Mouse (Mus musculus): ENCODE measurements around the gene F12. TPM values are rescaled to one million over a fixed set of nuclear protein-coding genes. Genes with fewer than 3 reads are reported as not detected.

Gene F12
- polyA plus RNA-seq, 1 experiment: 0.41 TPM

GRCm38 (mm10) chr13:55430566-55430965, 4.0 kb upstream of the F12 start:
- no peak overlapping the region for H3K27ac ChIP-seq (ENCODE audit: insufficient read depth, low read depth, low read length)
- TF ChIP-seq CTCF (IDR thresholded peaks at IDR 0.05; ENCODE audit: extremely low read depth, insufficient read length, insufficient replicate concordance, low read depth, low read length) (no peak), POLR2A (IDR thresholded peaks at IDR 0.05; ENCODE audit: low read depth, low read length) (no peak)
- WGBS: 89% methylated on average over 2 of the region's 2 CpGs
- no peak overlapping the region for H3K4me3 ChIP-seq (ENCODE audit: low read depth, low read length)
- peaks cover 8% of the 10 kb centered on the region; the same call in 1 of the 2 replicates for H3K4me1 ChIP-seq (ENCODE audit: control insufficient read depth, insufficient read depth, insufficient read length, low read length)
- no peaks in the 10 kb centered on the region for H3K36me3 ChIP-seq (ENCODE audit: control insufficient read depth, insufficient read depth, low read length)
- no peaks in the 10 kb centered on the region for H3K27me3 ChIP-seq (ENCODE audit: control insufficient read depth, insufficient read depth, low read length)

- Histone ChIP-seq H3K4me1 (ENCODE audit: control insufficient read depth, insufficient read depth, insufficient read length, low read length) (peaks cover 8% of the 10 kb centered on the region; the same call in 1 of the 2 replicates), H3K4me3 (ENCODE audit: low read depth, low read length) (no peak overlapping the region), H3K27me3 (ENCODE audit: control insufficient read depth, insufficient read depth, low read length) (no peaks in the 10 kb centered on the region), H3K27ac (ENCODE audit: insufficient read depth, low read depth, low read length) (peak overlapping the region; percentile 43), H3K36me3 (ENCODE audit: control insufficient read depth, insufficient read depth, low read length) (no peaks in the 10 kb centered on the region)
- TF ChIP-seq CTCF (IDR thresholded peaks at IDR 0.05; ENCODE audit: extremely low read depth, insufficient read length, insufficient replicate concordance, low read depth, low read length): no peak
- TF ChIP-seq POLR2A (IDR thresholded peaks at IDR 0.05; ENCODE audit: low read depth, low read length): no peak
- 43% methylated on average over 12 of the region's 12 CpGs for WGBS
These were observed 2.8 kb upstream of the F12 start for GRCm38 (mm10) chr13:55429226-55429888.

- TF ChIP-seq POLR2A (IDR thresholded peaks at IDR 0.05; ENCODE audit: low read depth, low read length) (no peak), CTCF (IDR thresholded peaks at IDR 0.05; ENCODE audit: extremely low read depth, insufficient read length, insufficient replicate concordance, low read depth, low read length) (peak; percentile 65)
- Histone ChIP-seq H3K36me3 (ENCODE audit: control insufficient read depth, insufficient read depth, low read length) (no peaks in the 10 kb centered on the region), H3K4me1 (ENCODE audit: control insufficient read depth, insufficient read depth, insufficient read length, low read length) (peaks cover 18% of the 10 kb centered on the region), H3K27ac (ENCODE audit: insufficient read depth, low read depth, low read length) (no peak overlapping the region), H3K4me3 (ENCODE audit: low read depth, low read length) (peak overlapping the region; percentile 26), H3K27me3 (ENCODE audit: control insufficient read depth, insufficient read depth, low read length) (peaks cover 15% of the 10 kb centered on the region)
- WGBS: 8% methylated on average over 35 of the region's 35 CpGs
These were observed 5.4 kb downstream of the F12 start for GRCm38 (mm10) chr13:55420933-55421800.

GRCm38 (mm10) chr13:55420018-55420932, 6.3 kb downstream of the F12 start:
- H3K27ac ChIP-seq (ENCODE audit: insufficient read depth, low read depth, low read length): no peak overlapping the region
- H3K36me3 ChIP-seq (ENCODE audit: control insufficient read depth, insufficient read depth, low read length): no peaks in the 10 kb centered on the region
- H3K4me3 ChIP-seq (ENCODE audit: low read depth, low read length): peak overlapping the region; percentile 26; the same call in 1 of the 2 replicates
- H3K27me3 ChIP-seq (ENCODE audit: control insufficient read depth, insufficient read depth, low read length): peaks cover 17% of the 10 kb centered on the region
- H3K4me1 ChIP-seq (ENCODE audit: control insufficient read depth, insufficient read depth, insufficient read length, low read length): peaks cover 18% of the 10 kb centered on the region
- 22% methylated on average over 51 of the region's 51 CpGs for WGBS
- TF ChIP-seq CTCF (IDR thresholded peaks at IDR 0.05; ENCODE audit: extremely low read depth, insufficient read length, insufficient replicate concordance, low read depth, low read length) (no peak), POLR2A (IDR thresholded peaks at IDR 0.05; ENCODE audit: low read depth, low read length) (no peak)

GRCm38 (mm10) chr13:55419142-55419541, 7.5 kb downstream of the F12 start:
- no peak for TF ChIP-seq CTCF (IDR thresholded peaks at IDR 0.05; ENCODE audit: extremely low read depth, insufficient read length, insufficient replicate concordance, low read depth, low read length)
- TF ChIP-seq POLR2A (IDR thresholded peaks at IDR 0.05; ENCODE audit: low read depth, low read length): no peak
- WGBS: 54% methylated on average over 5 of the region's 5 CpGs
- Histone ChIP-seq H3K27ac (ENCODE audit: insufficient read depth, low read depth, low read length) (no peak overlapping the region), H3K27me3 (ENCODE audit: control insufficient read depth, insufficient read depth, low read length) (peaks cover 19% of the 10 kb centered on the region), H3K4me1 (ENCODE audit: control insufficient read depth, insufficient read depth, insufficient read length, low read length) (peaks cover 22% of the 10 kb centered on the region), H3K4me3 (ENCODE audit: low read depth, low read length) (no peak overlapping the region), H3K36me3 (ENCODE audit: control insufficient read depth, insufficient read depth, low read length) (no peaks in the 10 kb centered on the region)

- Histone ChIP-seq H3K4me3 (ENCODE audit: low read depth, low read length) (no peak overlapping the region), H3K27me3 (ENCODE audit: control insufficient read depth, insufficient read depth, low read length) (peaks cover 19% of the 10 kb centered on the region), H3K27ac (ENCODE audit: insufficient read depth, low read depth, low read length) (no peak overlapping the region), H3K36me3 (ENCODE audit: control insufficient read depth, insufficient read depth, low read length) (no peaks in the 10 kb centered on the region), H3K4me1 (ENCODE audit: control insufficient read depth, insufficient read depth, insufficient read length, low read length) (peaks cover 22% of the 10 kb centered on the region)
- 8% methylated on average over 12 of the region's 12 CpGs for WGBS
- TF ChIP-seq POLR2A (IDR thresholded peaks at IDR 0.05; ENCODE audit: low read depth, low read length): 0 out of 2 replicates have a peak, but pooled peaks have one; percentile 20
- peak; percentile 80 for TF ChIP-seq CTCF (IDR thresholded peaks at IDR 0.05; ENCODE audit: extremely low read depth, insufficient read length, insufficient replicate concordance, low read depth, low read length)
These were observed 8.6 kb downstream of the F12 start for GRCm38 (mm10) chr13:55418004-55418403.
